Mouse (Mus musculus) thymus, postnatal 25 days (tissue): Measurements from ENCODE around the gene Mvk.

Experiments
- DNase-seq: peaks from one replicate; pipeline ENCODE4 v3.0.0; 2022

Gene Mvk

DNA sequence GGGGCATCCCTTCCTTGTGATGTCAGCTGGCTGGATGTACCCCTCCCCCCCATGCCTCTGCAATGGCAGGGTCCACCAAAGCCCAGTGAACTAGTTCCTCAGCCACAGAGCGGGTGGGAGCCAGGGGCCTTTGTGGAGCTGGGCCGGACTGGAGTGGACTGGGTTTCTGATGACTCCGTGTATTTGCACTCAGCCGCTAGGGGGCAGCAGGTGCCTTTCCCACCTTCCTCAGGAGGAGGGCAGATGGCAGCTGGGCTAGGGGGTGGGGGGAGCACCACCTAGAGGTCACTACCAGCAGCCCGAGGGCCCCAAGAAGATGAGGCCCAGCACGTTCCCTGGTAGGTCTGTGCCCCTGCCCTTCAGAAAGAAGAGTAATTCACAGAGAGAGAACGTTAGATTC is 17.2 kb downstream of the Mvk start:
- peak; percentile 86 for DNase-seq

DNA sequence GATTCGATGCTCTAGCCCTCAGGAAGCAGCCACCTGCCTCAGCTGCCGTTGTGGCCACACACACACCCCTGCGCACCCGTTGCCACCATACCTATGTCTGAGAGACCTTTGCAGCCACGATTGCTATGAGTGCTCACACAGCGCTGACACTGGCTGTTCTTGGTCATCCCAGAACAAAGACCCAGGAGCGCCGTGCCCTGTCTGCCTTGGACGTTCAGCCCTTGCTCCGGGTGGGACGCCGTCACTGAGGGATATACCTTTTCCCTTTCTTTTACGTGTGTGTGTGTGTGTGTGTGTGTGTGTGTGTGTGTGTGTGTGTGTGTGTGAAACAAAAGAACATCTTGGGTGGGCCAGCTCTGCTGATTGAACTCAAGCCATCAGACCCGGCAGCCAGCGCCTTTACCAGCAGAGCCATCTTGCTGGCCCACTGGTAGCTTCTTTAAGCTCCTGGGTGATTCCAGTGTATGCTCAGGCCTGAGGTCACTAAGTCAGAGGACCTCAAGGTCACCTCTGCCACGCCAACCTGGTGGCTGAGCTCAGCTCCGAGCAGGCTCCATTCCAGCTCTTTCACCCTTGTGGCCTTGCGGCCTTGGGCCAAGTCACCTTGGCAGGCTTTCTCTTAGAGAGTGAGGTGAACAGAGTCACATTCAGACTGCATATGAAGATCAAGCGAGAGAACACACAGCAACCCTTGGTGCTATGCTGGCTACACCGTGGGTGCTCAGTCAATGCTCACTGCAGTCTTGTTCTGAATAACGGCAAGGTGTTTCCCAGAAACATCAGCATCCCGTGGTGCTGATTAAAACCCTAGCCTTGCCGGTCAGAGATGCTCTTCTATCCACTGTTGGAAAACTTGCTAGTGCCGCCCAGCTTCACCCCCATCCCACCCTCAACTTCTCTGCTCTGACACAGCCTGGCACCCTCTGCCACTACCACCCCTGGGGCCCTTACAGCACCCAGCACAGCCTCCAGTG is 18.3 kb downstream of the Mvk start:
- no peak for DNase-seq

DNA sequence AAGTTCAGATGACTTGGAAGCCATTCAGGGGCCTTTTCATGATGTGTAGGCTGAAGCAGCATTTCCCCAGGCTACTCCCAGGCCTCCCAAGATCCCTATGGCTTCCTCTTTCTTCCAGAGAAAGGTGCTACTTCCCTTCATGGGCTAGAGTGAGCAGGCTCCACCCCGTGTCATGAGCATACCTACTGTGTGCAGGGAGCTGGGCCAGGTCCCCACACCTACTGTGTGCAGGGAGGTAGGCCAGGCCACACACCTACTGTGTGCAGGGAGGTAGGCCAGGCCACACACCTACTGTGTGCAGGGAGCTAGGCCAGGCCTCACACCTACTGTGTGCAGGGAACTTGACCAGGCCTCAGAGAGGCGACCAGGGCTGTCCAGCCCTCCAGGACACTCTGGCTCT is 20.5 kb downstream of the Mvk start:
- no peak for DNase-seq

DNA sequence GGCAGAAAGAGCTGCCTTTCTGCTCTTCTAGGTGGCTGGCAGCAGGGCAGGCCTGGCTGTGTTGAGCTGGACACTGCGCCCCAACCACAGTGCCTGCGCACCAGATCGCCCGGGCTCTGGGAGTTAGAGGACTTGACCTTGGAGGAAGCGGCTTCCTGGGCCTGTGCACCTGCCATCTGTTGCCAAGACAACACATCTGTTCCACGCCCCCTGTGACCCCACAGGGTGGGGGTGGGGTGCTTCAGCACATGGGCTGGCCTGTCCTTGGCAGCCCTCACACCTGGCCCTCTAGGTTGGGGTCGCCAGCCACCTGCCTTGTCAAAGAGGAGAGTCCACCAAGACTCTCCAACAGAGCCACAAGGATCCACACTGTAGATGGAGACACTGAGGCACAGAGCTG is 21.6 kb downstream of the Mvk start:
- DNase-seq: peak; percentile 53

DNA sequence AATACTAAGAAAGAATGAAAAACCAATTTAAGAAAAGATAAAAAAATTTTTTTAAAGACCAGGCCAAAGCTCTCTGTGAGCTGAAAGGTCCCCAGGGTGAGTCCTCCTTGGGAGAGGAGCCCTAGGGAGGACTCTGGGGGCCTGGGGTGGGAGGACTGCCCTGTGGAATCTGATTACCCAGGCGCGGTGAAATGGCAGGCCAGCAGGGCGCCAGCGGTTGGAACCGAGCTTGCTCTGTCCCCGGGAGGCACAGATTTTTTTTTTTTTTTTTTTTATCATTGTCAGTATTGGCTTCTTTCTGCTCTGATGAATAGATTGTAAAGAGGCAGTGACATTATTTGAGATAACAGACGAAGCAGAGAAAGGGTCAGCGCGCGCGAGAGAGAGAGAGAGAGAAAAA is 22.9 kb downstream of the Mvk start:
- no peak for DNase-seq

DNA sequence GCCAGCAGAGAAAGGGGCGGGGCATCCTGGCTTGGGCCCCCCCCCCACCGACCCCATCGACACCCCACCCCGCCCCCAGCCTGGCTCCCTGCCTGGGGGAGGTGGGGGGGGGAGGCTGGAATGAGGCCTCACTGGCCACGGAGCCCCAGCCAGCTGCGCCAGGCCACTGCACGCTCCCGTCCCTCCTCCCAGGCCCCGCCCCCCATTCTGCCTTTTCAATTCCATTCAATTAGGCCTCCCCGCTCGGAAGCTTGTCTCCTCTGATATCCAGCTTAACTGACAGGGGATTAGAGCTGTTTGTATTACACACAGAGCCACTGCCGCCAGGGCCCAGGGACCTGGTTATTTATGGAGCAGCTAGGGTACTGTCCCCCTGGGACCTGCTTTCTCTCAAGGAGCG is 23.4 kb downstream of the Mvk start:
- no peak for DNase-seq

DNA sequence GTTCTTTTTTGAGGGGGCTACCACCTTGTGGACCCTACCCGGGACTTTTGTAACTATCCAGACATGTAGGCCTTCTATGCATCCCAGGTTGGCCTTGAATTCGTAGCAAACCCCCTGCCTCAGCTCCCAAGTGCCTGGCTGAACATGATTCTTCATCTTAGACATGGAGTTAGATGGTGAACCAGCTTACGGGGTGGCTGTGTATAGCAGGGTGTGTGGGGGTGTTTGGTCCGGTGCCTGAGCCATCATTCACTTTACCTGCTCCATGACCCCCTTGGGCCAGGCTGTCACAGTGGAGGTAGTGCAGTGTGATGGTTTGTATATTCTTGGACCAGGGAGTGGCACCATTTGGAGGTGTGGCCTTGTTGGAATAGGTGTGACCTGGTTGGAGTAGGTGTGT is 23.9 kb downstream of the Mvk start:
- no peak for DNase-seq

DNA sequence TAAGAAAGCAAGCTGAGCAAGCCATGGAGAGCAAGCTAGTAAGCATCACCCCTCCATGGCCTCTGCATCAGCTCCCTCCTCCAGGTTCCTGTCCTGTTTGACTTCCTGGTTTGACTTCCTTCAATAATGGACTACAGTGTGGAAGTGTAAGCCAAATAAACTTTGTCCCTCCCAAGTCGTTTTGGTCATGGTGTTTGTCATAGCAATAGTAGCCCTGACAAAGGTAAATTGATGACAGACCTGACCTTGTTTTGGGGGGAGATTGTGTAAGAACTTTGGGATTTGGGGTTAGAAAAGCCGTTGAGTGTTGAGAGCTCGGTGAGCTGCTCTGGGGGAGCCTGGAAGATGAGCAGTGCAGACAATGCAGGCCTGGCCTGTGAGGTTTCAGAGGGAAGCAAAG is 26.3 kb downstream of the Mvk start:
- DNase-seq: no peak

DNA sequence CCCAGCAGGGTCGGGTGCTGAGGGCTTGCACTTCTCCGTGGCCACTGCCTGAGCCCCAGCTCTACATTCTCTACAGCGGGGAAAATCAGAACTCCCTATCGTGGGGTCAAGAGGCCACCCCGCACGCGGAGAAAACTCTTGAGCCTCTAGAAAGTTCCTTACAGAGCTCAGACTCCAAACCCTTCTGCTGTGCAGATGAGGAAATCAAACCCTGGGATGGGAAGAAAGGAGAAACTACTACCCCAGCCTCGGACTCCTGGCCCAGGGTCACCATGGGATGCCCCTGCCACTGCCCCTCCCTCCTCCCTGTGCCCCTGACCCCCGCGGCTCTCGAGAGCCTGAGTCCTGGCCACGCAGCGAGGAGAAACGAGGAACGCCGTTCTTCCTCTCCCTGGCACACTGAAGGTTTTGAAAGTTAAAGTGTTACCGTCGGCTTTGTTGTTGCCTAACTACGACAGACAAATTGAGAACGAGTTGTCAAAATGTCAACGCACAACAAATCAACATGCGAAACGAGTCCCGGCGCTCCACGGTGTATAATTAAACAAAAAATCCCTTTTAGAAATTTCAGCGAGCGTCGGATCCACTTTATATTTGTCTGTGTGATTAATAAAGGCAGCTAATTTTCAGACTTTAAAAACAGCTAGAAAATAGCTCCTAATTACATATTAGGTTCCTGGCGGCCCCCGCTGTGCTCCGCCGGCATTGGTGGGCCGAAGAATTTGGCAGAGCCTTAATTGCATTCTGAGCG is 30.8 kb downstream of the Mvk start:
- DNase-seq: no peak

DNA sequence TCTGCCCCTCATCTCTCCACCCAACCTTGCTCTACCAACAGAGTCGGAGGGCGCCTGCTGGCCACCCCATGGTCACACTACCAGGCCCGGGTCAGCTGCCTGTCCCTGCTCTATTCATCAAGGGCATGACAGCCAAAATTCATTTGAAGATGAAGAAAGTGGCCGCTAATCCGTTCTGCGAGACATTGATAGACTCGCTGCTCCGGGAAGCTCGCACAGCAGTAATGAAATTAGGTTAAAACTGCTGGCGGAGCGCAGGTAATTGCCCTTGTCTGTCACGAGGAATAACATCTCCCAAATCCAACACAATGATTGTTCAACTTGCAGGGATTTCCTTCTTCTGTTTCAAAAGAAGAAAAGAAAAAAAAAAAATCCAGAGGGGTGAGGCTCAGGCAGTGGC is 34.2 kb downstream of the Mvk start:
- DNase-seq: no peak

DNA sequence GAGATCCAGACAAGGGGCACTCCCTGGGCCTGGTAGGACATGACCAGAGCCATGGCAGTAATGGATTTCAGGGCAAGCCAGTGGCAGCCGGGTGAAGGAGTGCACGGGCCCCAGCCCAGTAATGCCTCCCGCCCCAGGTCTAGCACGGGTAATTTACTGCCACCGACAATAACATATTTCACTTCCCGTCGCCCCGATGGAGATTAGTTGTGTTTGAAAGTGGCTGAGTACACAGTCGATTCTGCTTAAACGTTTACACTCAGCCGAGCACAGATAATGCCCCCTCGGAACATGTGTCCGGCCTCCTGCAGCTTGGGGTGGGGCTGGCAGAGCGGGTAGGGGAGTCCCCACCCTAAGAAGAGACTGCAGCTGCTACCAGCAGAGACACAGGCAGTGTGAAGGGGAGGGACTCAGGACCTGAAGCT is 38.5 kb downstream of the Mvk start:
- peak; percentile 51 for DNase-seq

DNA sequence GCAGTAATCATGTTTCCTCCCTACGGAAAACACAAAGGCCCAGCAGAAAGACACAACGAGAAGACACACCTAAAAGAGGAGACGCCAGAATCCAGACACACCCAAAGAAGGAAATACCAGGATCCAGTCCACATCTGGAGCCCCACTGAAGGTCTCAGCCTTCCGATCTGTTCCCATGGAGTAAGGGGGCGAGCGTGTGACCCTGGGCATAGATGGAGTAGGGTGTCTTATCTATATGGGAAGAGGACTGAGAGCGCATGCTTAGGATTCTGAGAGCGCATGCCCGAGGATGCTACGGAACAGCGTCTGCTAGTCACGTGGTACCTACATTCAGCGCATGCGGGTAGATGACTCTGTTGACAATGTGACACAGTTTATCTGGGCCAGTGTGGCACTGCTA is 41.6 kb downstream of the Mvk start:
- DNase-seq: no peak

DNA sequence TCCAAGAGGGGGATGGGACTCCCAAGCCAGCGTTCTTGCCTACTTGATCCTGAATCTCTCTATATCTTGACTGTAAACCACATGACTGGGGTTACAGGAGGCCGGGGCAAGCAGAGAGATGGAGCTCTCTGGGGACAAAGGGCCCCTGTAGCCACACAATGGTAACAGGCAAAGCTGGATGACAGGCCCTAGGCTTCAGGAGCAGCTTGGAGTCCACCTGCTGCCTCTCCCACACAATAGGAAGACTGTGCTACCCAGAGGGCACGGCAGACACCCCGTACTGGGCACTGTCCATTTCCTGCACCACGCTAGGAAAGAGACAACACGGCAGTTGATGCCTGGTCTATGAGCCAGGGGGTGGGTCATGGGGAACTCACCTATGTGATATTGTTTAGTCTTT is 45.5 kb downstream of the Mvk start:
- no peak for DNase-seq

DNA sequence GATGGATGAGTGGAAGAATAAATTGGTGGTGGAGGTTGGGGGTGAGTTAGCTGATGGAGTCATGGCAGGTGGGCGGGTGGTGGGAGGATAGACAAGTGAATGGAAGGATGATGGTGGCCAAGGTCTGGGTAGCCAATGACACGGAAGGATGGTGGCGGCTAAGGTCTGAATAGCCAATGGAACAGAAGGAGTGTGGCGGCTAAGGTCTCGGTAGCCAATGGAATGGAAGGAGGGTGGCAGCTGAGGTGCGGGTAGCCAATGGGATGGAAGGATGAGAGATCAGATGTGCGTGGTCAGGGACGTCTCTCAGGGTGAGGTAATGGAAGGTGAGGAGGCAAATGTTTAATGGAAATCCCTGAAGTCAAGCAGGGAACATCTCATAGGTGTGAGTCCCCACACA is 46.2 kb downstream of the Mvk start:
- no peak for DNase-seq

DNA sequence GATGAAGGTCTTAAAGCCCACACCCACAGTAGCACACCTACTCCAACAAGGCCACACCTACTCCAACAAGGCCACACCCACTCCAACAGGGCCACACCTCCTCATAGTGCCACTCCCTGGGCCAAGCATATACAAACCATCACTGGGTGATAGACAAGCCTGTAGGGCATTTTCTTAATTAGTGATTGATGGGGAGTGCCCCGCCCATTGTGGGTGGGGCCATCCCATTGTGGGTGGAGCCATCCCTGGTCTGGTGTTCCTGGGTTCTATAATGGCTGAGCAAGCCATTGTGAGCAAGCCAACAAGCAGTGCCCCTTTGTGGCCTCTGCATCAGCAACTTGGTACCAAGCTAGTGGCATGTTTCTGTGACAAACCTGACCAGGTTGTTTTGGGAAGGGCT is 50.7 kb downstream of the Mvk start:
- no peak for DNase-seq

DNA sequence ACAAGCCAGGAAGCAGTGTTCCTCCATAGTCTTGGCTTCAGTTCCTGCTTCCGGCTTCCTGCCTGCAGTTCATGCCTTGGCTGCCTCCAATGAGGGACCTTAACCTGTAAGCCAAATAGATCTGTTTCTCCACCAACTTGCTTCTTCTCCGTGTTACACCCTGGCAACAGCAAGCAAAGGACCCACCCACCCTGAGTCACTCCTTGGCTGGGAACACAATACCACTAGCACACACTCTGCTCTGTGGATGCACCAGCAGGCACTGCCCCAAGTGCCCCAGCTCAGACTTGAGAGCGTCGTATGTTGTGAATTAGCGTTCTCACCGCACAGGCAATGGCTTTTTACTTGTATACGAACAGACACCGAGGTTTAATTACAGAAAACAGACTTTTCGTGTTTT is 57.2 kb downstream of the Mvk start:
- DNase-seq: no peak

DNA sequence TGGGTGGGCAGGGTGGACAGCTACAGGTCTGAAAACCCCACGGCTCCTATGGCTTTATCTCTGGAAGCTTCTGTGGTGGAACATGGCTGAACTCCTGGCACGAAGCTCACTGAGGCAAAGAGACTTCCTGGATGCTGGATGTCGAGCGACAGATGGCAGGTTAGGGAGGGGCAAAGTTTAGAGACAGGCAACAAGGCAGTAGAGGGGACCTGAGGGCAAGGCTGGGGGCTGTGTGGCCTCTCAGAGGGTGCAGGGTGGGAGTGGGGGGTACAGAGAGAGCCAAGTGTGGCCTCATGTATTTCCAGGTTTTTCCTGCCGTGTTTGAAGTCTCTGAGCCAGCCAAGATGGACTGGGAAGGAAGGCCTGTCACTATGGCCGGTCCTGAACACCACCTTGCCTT is 60.8 kb downstream of the Mvk start:
- peak; percentile 35 for DNase-seq

DNA sequence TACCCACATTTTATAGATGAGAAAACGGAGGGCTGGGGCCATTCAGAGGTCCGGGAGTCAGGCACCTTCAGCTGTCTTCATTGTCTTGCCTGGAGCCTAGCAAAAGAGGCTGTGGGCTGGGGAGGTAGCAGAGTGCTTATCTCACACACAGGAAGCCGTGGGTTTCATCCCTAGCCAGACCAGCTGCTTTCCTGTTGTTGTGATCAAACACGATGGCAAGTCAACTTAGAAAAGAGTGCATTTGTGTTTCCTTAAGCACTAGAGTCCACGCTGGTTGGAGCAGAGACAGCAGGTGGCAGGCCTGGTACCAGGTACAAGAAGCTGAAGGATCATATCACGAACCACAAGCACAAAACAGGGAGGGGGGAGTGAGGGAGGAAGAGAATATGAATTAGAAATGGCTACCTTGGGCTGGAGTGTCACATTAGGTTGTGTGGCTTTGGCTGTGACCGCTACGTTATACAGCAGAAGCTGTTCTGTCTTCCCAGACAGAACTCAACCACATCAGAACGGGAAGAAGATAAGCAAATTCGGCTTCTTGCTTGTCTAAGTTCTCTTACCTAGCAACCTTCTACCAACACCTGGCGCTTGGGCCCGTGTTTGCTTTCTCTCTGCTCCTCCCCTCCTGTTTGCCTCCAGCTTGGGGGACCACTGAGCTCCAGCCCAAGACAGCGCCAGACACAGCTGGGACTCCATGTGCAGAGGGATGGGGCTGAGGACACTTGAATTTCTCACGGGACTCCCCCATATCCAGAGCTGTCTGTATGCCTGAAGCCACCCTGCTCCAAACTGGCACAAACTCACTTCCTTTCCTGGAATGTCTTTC is 61.4 kb downstream of the Mvk start:
- peak; percentile 72 for DNase-seq

DNA sequence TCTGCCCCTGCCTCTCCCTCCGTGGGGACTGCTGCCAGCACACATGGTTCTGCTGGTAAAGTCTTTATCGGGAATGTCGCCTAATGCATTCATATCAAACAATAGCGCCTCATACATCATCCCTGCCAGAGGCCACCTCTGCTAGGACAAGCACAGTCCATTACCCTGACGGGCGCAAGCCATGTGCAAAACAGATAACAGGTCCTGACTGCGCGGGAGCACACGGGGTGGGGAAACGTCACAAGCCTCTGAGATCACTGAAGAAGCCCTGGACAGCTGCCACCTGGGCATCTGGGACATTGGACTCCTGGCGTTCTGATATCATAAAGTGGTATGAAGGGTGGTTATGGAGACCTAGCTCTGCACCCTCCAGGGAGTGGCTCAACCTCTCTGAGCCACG is 63.3 kb downstream of the Mvk start:
- DNase-seq: no peak

DNA sequence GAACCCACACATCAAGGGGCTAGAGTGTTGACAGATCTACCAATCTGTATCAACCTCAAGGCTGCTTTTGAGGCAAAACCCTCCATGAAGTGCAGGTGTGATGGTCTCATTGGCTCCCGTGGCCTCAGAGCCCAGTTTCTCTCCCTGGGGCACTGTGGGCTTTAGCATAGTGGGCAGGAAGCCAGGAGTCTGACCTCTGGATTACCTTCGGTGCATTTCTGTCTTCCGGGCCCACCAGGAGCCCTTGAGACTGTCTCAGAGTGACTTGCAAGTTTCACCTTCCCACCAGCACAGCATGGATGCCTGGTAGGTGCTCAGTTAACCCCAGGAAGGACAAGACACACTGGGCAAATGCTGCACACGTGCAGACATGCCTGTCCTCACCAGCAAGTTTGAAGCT is 63.9 kb downstream of the Mvk start:
- DNase-seq: no peak

DNA sequence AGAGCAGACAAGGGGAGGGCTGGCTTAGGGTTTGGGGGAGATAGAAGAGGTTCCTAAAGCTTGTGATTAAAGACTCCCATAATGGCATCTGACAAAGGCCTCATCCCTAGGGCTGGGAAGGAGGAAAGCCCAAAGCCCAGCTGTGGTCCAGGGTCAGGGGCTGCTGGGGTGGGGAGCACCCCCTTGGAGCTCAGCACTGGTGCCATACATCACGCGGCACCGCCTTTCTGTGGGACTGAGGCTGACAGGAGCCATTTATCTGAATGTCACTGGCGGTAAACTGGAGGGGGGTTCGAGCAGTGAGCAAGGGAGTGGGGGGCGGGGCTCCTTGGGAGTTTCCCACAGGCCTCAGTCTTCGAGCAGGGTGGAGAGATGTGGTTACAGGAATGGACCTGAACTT is 65.4 kb downstream of the Mvk start:
- no peak for DNase-seq
